Mouse (Mus musculus): ENCODE measurements at regions not wholly inside any gene's neighbourhood (a gene's known extent, or its start where the extent isn't known, plus 50 kb on each side); places are given as distances from the start of the nearest gene placed in this dataset.

GRCm38 (mm10) chr14:46174386-46174785, 204.8 kb upstream of the Gm15217 start:
- TF ChIP-seq CTCF (IDR thresholded peaks at IDR 0.05; ENCODE audit: extremely low read depth, insufficient read depth, insufficient read length, insufficient replicate concordance) (no peak), POLR2A (IDR thresholded peaks at IDR 0.05; ENCODE audit: low read depth, low read length) (no peak)
